Mouse (Mus musculus) macrophage (primary cell): ENCODE results near the gene Pitpnm2. TPM values are rescaled to one million over a fixed set of nuclear protein-coding genes. Genes with fewer than 3 reads are reported as not detected.

Experiments
- H3K27ac ChIP-seq: fragments of 350-480 bp; formaldehyde crosslinking; 2 replicates; pipeline ENCODE4 v1.9.0; 2021
- H3K36me3 ChIP-seq: fragments of 350-480 bp; formaldehyde crosslinking; 2 replicates; pipeline ENCODE4 v1.9.0; 2021; ENCODE audit errors: inconsistent target
- H3K4me3 ChIP-seq: fragments of 350-480 bp; formaldehyde crosslinking; 2 replicates; pipeline ENCODE4 v1.9.0; 2021; ENCODE audit errors: inconsistent target
- H3K79me2 ChIP-seq: fragments of 350-480 bp; formaldehyde crosslinking; 2 replicates; pipeline ENCODE4 v1.9.0; 2021; ENCODE audit errors: inconsistent target
- WGBS: methylation state at CpG from one replicate; pipeline ENCODE4 v1.1.7; 2026; ENCODE audit warnings: inconsistent platforms; ENCODE audit not compliant: missing documents; 5-methylcytosine and 5-hydroxymethylcytosine counted together
- polyA plus RNA-seq: library from polyadenylated mRNA; stranded (reverse); fragments of 250-400 nt; gene quantifications from 3 replicates; pipeline ENCODE4 v1.2.4, GENCODE M21; 2018; ENCODE audit warnings: inconsistent platforms

Gene Pitpnm2
- polyA plus RNA-seq, 1 experiment from 2014 or later = 1.9 TPM

GRCm38 (mm10) chr5:124112531-124112930 lies 137.0 kb downstream of the Pitpnm2 start:
- Histone ChIP-seq H3K36me3 (no peaks in the 10 kb centered on the region), H3K4me3 (peak overlapping the region; percentile 98), H3K27ac (peak overlapping the region; percentile 41), H3K79me2 (peaks cover 19% of the 10 kb centered on the region; the same call in 1 of the 2 replicates)
- WGBS = 3% methylated on average over 17 of the region's 18 CpGs

DNA sequence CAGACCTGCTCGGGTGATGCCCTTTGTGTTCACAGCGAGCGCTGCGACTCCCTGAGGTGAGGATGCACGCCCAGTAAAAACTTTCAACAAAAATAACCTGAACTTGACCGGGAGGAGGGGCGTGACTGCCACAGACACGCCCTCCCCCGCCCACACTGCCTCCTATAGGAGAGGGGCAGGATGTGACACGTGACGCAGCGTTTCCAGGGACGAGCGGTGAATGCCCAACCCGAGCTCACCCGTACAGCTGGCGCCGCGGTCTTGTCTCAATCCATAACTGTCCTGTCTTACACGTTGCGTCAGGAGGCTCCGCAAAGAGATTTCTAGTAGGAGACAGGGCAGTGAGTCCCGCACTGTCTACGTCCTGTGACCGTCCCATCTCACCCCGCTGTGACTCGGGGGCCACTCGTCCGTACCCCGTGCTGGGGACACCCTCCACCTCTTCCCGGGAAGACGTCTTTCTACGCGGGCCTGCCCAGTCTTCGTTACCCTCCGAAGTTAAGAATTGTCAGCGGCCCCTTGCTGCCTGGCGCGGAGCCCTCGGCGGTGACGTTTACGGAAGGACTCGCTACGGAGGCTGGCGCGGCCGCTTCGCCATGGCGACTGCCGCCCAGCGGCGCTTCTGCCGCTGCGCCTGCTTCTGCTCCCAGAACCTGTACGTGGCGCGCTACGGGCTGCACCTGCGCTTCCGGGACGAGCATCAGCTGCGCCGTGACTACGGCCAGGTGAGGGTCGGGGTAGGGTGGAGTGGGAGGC lies 137.6 kb downstream of the Pitpnm2 start, which contains the start of gene Ogfod2:
TSS of gene Ogfod2 (plus strand) at position 556 of the 756 bp plus-strand sequence.
- Histone ChIP-seq H3K4me3 (peak within 1 kb of the TSS; percentile 98), H3K79me2 (peaks cover 14% of the 10 kb centered on the region; the same call in 1 of the 2 replicates), H3K36me3 (no peaks in the 10 kb centered on the region), H3K27ac (peak within 1 kb of the TSS; percentile 83)
- 3% methylated on average over 64 of the region's 66 CpGs for WGBS

GRCm38 (mm10) chr5:124111077-124111741 lies 138.4 kb downstream of the Pitpnm2 start:
- Histone ChIP-seq H3K27ac (peak overlapping the region; percentile 83), H3K4me3 (peak overlapping the region; percentile 98), H3K79me2 (peaks cover 7% of the 10 kb centered on the region; the same call in 1 of the 2 replicates), H3K36me3 (no peaks in the 10 kb centered on the region)
- 25% methylated on average over 16 of the region's 17 CpGs for whole genome bisulfite sequencing

DNA sequence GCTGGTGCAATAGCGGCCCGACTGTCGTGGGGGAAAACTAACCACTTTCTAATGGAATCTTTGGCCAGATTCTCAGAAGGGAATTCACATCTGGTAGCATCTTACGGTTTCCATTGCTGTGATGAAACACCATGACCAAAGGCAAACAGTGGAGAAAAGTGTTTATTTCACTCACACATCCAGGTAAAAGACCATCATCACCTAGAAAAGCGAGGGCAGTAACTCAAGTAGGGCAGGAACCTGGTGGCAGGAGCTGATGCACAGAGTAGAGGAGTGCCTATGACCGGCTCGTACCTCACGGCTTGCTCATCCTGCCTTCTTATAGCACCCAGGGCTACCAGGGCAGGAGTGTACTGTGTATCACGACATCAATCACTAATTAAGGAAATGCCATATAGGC lies 146.0 kb downstream of the Pitpnm2 start:
- no peak overlapping the region for H3K4me3 ChIP-seq
- no peaks in the 10 kb centered on the region for H3K79me2 ChIP-seq
- no peak overlapping the region for H3K27ac ChIP-seq
- no peaks in the 10 kb centered on the region for H3K36me3 ChIP-seq
- 94% methylated on average over 5 of the region's 9 CpGs for WGBS

GRCm38 (mm10) chr5:124103020-124103419 lies 146.5 kb downstream of the Pitpnm2 start:
- no peak overlapping the region for H3K27ac ChIP-seq
- WGBS = 84% methylated on average over 3 of the region's 3 CpGs
- no peaks in the 10 kb centered on the region for H3K79me2 ChIP-seq
- no peak overlapping the region for H3K4me3 ChIP-seq
- no peaks in the 10 kb centered on the region for H3K36me3 ChIP-seq

DNA sequence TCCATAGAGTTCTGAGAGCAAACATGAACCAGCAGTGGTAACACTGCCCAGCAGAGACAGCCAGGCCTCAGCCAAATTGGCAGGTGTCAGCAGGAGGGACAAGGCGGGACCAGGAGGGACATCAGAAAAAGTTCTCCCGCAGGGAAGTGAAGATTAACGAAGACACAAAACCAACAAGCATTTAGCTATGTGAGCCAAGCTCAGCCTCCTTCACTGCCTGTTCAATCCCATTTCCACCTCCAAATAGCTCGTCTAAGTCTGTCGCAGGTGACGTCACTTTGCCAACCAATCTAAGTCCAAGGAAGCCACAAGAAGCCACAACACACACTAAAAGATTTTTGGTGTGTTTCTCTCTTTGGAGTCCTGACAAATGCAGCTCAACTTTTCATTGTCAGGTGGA lies 147.2 kb downstream of the Pitpnm2 start:
- 92% methylated on average over 6 of the region's 6 CpGs for WGBS
- H3K27ac ChIP-seq = no peak overlapping the region
- no peaks in the 10 kb centered on the region for H3K36me3 ChIP-seq
- no peaks in the 10 kb centered on the region for H3K79me2 ChIP-seq
- H3K4me3 ChIP-seq = no peak overlapping the region

GRCm38 (mm10) chr5:124100128-124101044 lies 149.2 kb downstream of the Pitpnm2 start:
- WGBS = 96% methylated on average over 9 of the region's 11 CpGs
- Histone ChIP-seq H3K27ac (no peak overlapping the region), H3K4me3 (no peak overlapping the region), H3K36me3 (no peaks in the 10 kb centered on the region), H3K79me2 (no peaks in the 10 kb centered on the region)

GRCm38 (mm10) chr5:124098923-124099322 lies 150.6 kb downstream of the Pitpnm2 start:
- Histone ChIP-seq H3K27ac (no peak overlapping the region), H3K79me2 (no peaks in the 10 kb centered on the region), H3K4me3 (no peak overlapping the region), H3K36me3 (no peaks in the 10 kb centered on the region)
- 92% methylated on average over 2 of the region's 2 CpGs for WGBS

GRCm38 (mm10) chr5:124095596-124096232 lies 153.8 kb downstream of the Pitpnm2 start, which contains the start of gene Abcb9:
Gene Abcb9, minus strand, starts transcription at chr5:124095798.
- H3K79me2 ChIP-seq = no peaks in the 10 kb centered on the region
- H3K36me3 ChIP-seq = no peaks in the 10 kb centered on the region
- no peak within 1 kb of the TSS for H3K27ac ChIP-seq
- 1% methylated on average over 38 of the region's 42 CpGs for WGBS
- H3K4me3 ChIP-seq = peak within 1 kb of the TSS; percentile 23

- Histone ChIP-seq H3K79me2 (no peaks in the 10 kb centered on the region), H3K27ac (no peak overlapping the region), H3K4me3 (peak overlapping the region; percentile 23), H3K36me3 (no peaks in the 10 kb centered on the region)
- WGBS = 23% methylated on average over 19 of the region's 19 CpGs
These were observed 154.4 kb downstream of the Pitpnm2 start for GRCm38 (mm10) chr5:124095077-124095581.

DNA sequence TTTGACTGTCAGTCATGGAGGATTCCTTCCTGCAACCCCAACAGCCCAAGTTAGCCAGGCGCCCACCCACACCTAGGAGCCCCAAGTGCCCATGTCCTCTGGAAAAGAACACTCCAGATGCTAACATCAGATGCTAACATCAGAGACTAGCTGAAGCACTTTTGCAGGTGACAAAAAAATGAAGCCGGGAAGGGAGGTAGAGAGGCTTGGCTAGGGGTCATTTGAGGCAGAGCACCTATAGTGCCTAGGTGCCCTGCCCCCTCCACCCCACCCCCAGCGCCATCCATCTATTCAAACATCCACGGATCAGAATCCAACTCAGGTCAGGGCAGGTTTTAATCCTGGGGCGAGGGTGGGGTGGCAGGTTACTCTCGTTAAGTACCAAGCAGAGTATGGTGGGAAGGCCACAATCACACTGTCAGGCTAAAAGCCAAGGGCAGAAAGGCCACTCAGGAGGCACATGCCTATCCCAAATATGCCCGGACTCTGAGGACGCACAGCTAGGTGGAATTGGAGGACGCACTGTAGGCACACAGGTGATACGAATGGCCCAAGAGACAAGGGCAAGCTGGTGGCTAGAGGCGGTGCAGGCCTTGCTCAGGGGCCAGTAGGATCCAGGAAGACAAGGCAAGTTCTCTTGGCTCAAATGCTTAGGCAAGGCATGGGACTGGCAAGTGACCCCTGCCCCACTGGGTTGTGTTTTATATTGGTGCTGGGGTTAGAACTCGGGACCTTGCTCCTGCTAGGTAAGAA lies 155.5 kb downstream of the Pitpnm2 start:
- no peak overlapping the region for H3K4me3 ChIP-seq
- H3K36me3 ChIP-seq = no peaks in the 10 kb centered on the region
- 93% methylated on average over 10 of the region's 12 CpGs for WGBS
- no peak overlapping the region for H3K27ac ChIP-seq
- H3K79me2 ChIP-seq = no peaks in the 10 kb centered on the region

DNA sequence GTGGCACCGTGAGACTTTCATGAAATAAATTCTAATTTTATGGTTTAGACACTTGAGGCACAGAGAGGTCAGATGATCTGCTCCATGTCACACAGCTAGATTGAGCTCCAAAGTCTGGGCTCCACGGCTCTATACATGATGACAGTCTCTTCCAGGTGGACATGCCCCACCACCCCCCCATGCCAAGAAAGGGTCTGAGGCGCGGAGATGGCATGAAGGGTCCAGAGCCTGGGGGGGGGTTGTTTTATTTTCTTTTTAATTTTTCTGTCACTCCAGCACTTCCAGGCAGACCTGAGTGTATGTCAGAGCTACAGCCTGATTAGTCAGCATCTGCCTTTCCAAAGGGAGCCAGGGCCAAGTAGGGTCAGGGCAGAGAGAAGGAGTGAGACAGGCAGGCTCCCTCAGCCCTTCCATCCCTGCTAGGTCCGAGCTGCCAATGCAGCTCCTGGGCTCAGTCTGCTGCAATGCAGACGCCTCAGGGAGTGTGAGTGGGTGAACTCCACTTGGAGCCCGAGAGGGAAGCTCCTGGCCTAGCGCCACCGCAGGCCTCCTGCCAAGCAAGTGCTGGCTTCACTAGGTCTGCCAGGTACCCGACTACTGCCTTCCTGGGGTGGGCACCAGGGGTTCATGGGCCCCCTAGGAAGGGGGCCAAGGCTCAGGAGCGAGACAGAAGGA lies 156.3 kb downstream of the Pitpnm2 start:
- Histone ChIP-seq H3K36me3 (no peaks in the 10 kb centered on the region), H3K27ac (no peak overlapping the region), H3K4me3 (no peak overlapping the region), H3K79me2 (no peaks in the 10 kb centered on the region)
- 85% methylated on average over 11 of the region's 11 CpGs for WGBS

DNA sequence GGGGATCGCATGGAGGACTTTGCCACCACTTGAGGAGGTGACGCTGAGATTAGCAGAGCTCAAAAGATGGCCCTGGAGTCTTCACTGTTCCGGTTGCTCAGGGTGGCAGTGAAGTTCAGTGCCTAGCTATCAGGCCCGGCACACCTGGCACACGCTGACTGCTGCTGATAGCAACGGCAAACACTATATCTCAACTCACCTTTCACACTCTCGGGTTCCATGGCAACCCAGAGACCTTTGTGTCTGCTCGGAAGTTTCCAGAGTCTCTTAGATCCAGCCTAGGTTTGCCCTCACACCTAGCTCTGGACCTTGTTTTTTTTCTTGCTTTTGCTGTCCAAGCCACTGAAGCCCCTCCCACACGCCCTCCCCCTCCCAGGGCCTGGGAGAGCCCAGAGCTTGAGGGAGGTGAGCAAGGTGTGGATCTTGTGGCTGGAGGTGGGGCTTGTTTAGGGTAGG lies 157.6 kb downstream of the Pitpnm2 start:
- Histone ChIP-seq H3K36me3 (no peaks in the 10 kb centered on the region), H3K27ac (no peak overlapping the region), H3K4me3 (no peak overlapping the region), H3K79me2 (no peaks in the 10 kb centered on the region)
- 88% methylated on average over 9 of the region's 9 CpGs for WGBS
